Mouse (Mus musculus): ENCODE data around the gene Slc8a1.

The Slc8a1 gene

DNA sequence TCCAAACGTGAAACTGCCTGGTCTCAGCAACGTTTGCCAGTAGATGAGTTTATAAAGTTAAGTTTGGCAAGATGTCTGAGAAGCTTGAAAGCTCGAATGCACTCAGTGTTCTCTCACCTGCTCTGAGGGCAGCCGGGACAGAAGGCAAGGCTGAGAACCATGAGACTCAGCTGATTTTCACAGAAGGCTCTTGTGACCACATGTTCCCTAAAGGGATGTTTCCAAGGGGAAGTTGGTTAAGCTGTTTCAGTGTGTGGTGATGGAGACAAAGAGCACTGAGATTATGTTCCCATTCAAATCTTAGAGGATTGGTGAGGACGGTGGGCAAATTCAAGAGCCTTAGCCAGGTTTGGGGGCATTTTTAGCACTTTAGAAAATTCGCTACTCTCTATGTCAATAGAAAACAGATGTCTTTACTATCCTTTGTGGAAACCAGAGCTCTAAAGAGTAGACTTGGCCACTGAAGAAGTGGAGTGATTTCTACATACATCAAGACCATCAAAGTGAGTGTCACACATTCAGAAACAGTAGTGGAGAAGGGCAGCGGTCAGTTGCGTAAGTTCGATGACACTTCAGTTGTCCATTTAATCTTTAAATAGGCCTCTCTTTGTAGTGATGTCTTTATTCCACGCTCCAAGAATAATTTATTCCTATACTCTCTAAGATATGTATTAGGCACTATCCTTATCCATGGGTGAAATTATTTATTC is 219.7 kb downstream of the Slc8a1 start:
- no peak for DNase-seq (ENCODE audit: extremely low spot score, low read depth, low spot score)

DNA sequence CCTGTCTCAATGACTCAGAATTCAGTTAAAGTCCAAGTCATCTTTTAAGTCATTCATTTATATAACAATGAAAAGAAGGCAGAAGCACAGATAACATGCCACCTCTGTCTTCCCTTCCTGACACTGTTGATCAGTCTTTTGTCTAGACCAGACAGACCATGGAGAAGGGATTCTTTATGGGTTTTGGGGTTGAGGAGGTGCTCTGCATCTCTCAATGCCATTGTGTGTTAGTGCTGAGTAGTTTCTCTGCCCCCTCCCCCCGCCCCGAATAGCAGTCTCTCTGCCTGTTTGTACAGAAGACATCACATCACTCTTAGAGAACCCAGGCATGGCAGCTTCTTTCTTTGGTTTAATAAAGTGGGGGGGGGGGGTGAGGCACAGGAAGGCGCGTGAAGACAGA is 222.0 kb downstream of the Slc8a1 start:
- no peak for DNase-seq (ENCODE audit: extremely low spot score, low read depth, low spot score)

DNA sequence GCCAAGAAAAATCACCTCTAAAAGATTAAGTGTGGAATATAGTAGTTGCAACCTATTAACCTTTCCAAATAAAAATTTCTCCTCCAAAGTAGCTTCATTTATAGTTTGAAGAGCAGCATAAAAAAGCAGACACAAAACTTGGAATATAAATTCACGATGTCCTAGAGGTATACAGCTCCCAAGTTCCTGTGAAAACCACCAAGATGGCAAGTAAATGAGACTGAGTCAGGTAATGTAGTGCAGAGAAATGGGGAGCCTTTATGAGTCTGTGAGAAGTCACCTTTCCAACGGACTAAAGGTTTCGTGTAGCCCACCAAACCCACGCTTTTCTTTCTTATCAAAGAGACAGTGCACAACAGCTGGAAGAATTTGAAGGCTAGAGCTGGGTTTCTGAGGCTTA is 224.2 kb downstream of the Slc8a1 start:
- DNase-seq (ENCODE audit: extremely low spot score, low read depth, low spot score) = no peak

GRCm38 (mm10) chr17:81513368-81513958 is 224.7 kb downstream of the Slc8a1 start:
- DNase-seq (ENCODE audit: extremely low spot score, low read depth, low spot score) = peak; percentile 81

DNA sequence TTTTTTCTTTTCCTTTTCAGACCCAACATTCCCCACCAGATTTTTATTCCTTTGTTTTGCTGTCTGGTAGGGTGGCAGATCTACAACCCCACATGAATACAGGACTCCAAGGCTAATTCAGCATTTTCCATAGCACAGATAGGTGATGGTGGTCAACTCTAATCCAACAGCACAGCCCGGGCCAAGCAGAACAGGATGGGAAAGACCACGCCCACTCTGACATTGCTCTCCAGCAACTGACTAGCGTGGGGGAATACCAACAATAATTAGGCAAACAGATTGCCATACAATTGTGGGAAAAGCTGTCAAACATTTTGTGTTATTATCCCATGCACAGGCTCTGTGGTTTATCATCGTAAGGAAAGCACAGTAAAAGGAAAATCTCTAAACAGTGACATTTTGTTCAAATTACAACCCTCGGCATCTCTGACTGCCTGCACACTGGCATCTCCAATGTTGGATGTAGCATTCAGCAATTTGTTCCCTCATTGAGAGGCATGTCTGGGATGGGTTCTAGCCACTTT is 233.0 kb downstream of the Slc8a1 start:
- no peak for DNase-seq (ENCODE audit: extremely low spot score, low read depth, low spot score)

DNA sequence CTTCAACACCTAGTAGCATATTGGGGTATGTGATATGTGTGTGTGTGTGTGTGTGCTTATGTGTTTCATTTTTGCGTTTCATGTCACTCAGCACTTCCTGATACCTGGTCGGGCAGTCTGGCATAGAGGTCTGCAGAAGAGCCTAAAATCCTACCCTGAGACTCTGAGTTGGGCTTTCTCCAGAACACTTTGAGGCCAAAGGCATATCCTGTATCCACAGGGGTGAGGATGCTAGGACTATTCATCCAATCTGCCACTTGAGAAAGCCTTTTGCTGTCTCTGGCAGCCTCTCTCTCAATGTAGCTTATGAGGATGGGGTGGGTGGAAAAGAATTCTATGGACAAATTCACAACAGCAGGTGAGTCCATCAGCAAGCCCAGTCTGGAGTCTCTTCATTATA is 234.1 kb downstream of the Slc8a1 start:
- DNase-seq (ENCODE audit: extremely low spot score, low read depth, low spot score) = no peak

- no peak for DNase-seq (ENCODE audit: extremely low spot score, low read depth, low spot score)
Measured at GRCm38 (mm10) chr17:81502732-81503131, 235.4 kb downstream of the Slc8a1 start.

GRCm38 (mm10) chr17:81500686-81501407 is 237.3 kb downstream of the Slc8a1 start:
- no peak for DNase-seq (ENCODE audit: extremely low spot score, low read depth, low spot score)

DNA sequence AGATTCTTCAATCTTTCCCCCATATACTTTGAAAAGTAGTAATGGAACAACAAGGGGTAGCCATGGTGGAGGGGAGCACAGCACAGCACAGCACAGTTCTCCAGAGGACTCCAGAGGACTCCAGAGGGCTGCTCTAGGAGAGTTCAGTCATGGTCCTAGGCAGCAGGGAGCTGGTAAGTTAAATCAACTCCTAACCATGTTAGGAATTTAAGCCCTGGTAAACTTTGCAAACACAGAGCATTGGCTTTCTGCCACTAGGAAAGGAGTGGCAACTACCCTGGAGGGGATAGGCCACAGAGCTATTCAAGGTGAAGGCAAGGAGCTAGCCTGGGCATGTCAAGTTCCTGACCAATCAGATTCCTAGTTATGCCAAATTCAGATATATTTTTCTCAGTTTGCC is 240.3 kb downstream of the Slc8a1 start:
- DNase-seq (ENCODE audit: extremely low spot score, low read depth, low spot score) = no peak

- DNase-seq (ENCODE audit: extremely low spot score, low read depth, low spot score) = no peak
Measured at GRCm38 (mm10) chr17:81496616-81497015, 241.6 kb downstream of the Slc8a1 start.

GRCm38 (mm10) chr17:81492216-81492865 is 245.8 kb downstream of the Slc8a1 start:
- DNase-seq (ENCODE audit: extremely low spot score, low read depth, low spot score) = no peak

DNA sequence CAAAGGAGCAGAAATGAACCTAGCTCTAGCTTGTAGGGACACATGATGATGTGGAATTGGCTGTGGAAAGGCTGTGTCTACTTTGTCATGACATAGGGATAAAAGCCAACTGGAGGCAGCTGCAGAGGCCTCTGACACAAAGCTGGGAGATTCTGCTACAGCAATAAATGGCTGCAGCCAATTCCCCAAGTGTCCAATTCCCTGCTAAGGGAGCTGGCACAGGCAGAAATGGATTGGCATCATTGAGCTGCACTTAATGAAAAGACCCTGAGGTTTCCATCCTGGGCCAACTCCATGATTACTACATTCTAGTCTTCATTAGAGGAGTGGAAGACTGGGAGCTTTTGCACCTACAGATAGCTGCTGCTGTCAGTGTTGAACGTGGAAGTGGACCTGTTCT is 251.8 kb downstream of the Slc8a1 start:
- no peak for DNase-seq (ENCODE audit: extremely low spot score, low read depth, low spot score)

GRCm38 (mm10) chr17:81481843-81482490 is 256.2 kb downstream of the Slc8a1 start:
- DNase-seq (ENCODE audit: extremely low spot score, low read depth, low spot score) = no peak

GRCm38 (mm10) chr17:81480351-81481161 is 257.6 kb downstream of the Slc8a1 start:
- DNase-seq (ENCODE audit: extremely low spot score, low read depth, low spot score) = no peak

DNA sequence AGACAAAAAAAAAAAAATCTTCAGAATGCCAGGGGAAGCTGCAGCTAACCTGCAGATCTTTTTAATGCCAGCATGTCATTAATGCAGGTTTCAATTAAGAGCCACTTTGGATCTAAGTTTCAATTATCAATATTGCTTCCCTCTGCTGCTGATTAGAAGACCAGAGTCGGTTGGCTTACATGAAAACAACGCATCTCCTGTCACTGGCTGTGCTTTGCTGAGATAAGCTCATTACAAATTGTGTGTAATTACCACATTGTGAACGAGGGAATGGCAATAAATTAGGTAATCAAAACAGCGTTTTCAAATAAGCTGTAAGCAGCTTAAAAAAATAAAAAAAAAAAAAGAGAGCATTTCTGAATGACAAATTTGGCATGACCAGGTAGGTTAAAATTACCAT is 258.4 kb downstream of the Slc8a1 start:
- DNase-seq (ENCODE audit: extremely low spot score, low read depth, low spot score) = no peak

DNA sequence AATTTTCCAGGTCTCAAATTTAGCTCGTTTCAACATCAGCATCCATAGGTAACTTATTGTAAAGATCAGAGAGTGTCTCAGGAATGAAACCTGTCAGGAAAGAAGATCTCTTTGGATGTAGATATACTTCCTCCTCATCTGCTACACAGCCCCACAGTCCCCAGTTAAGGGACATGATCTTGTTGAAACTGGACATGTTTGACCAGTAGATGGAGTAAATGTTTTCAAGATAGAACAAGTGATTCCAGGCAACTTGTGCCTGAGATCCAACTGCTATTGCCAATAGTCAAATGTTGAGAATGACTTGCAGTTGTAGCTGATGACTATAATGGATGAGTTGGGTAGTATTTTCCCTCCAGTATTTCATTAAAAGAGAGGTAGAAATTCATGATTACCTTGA is 260.8 kb downstream of the Slc8a1 start:
- DNase-seq (ENCODE audit: extremely low spot score, low read depth, low spot score) = no peak

GRCm38 (mm10) chr17:81473363-81473762 is 264.8 kb downstream of the Slc8a1 start:
- DNase-seq (ENCODE audit: extremely low spot score, low read depth, low spot score) = peak; percentile 8

DNA sequence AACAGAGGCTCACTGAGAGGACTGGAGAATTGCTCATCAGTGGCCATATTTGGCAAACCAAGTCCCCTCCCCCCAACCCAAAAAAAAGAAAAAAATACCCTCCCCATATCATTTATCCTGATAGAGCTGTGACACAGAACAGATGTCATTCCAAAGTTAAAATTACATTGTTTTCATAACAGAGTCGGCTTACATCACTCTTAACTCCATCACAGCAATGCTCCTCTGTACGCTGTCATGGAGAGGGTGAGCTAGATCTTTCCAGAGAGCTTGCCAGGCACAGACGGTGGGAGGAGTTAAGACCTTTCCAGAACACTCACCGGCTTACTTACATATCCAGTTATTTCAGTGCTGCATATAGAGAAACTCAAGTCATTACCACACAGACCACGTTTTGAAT is 269.2 kb downstream of the Slc8a1 start:
- no peak for DNase-seq (ENCODE audit: extremely low spot score, low read depth, low spot score)

GRCm38 (mm10) chr17:81459379-81459778 is 278.8 kb downstream of the Slc8a1 start:
- DNase-seq (ENCODE audit: extremely low spot score, low read depth, low spot score) = no peak

DNA sequence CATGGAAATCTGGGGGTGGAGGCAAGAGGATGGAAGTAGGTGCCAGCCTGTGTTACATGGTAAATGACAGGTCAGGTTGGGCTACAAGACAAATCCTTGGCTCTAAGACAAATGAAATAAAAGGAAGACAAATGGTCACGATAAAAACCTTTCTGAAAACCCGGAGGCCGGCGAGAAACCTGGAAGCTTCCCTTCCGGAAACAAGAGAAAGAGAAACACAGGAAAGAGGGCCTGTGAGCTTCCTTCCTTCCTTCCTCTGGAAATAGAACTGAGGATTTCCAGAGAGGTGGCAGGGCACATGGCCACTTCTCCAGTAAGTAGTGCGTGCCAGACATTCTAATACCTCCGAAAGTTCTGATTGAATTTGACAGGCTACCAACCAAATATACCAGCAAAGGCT is 282.2 kb downstream of the Slc8a1 start:
- no peak for DNase-seq (ENCODE audit: extremely low spot score, low read depth, low spot score)

Data from hindlimb bud, embryonic 11.5 days (tissue).